Mouse (Mus musculus): Measurements from ENCODE around the gene Tigd4.

- no peak for TF ChIP-seq CTCF (IDR thresholded peaks at IDR 0.05)
- TF ChIP-seq EP300 (IDR thresholded peaks at IDR 0.05) = no peak
Measured at GRCm38 (mm10) chr3:84646331-84646845, 53.0 kb downstream of the Tigd4 start.

All from lung, postnatal 0 days (tissue).